14 mouse cellular contexts compared by ENCODE assay signal in the genomic region with DNA sequence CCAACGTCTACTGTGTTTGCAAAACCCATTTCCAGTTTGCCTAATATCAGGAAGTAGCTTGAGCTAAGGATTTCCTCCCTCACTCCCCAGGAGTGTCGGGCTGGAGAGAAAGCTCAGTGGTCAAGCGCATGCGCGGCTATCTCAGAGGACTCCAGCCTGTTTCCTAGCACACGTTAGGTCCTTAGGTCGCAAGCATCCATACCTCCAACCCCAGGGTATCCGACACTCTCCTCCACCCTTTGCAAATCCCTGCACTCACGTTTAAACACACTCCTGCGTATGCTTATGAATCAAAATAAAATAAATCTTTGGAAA. TPM values are rescaled to one million over a fixed set of nuclear protein-coding genes. Genes with fewer than 3 reads are reported as not detected.
A peak's percentile ranks its signal among the peaks of the same experiment; 100 is the strongest.
DNase-seq lines count a peak whose midpoint lies in the region; ATAC-seq and TF ChIP-seq lines count a peak whose summit lies in the region.
"Had no signal": no experiment of that assay in that cellular context is flagged by ENCODE, and none has a peak within 500 bp of the region (broad histone marks: within the 10 kb centered on the region; RNA-seq: fewer than 3 reads in every experiment).

No protein-coding gene starts in this region.

- TF ChIP-seq CTCF in lung, embryonic 14.5 days (IDR thresholded peaks at IDR 0.05; ENCODE audit: low read depth): no peak

- no peaks in the 10 kb centered on the region for H3K36me3 ChIP-seq in heart, embryonic 16.5 days (ENCODE audit: control insufficient read depth, insufficient read depth)
- no peaks in the 10 kb centered on the region for H3K36me3 ChIP-seq in lung, embryonic 14.5 days (ENCODE audit: insufficient read depth)
- no peaks in the 10 kb centered on the region for H3K36me3 ChIP-seq in liver, embryonic 13.5 days
- H3K36me3 ChIP-seq in stomach, embryonic 14.5 days (ENCODE audit: control insufficient read depth, insufficient read depth, low read length): no peaks in the 10 kb centered on the region

- no peaks in the 10 kb centered on the region for H3K9me3 ChIP-seq in heart, embryonic 16.5 days (replicated peaks; ENCODE audit: control insufficient read depth, low read length)
- H3K9me3 ChIP-seq in lung, embryonic 14.5 days (ENCODE audit: low read depth, low read length): peaks cover 3% of the 10 kb centered on the region; the same call in 1 of the 2 replicates
- H3K9me3 ChIP-seq in liver, embryonic 13.5 days (replicated peaks): no peaks in the 10 kb centered on the region
- no peaks in the 10 kb centered on the region for H3K9me3 ChIP-seq in stomach, embryonic 14.5 days (ENCODE audit: control insufficient read depth, low read depth, low read length)

- H3K4me2 ChIP-seq in heart, embryonic 16.5 days (ENCODE audit: low read depth, low read length): no peak overlapping the region
- peak overlapping the region; percentile 27 for H3K4me2 ChIP-seq in lung, embryonic 14.5 days
- no peak overlapping the region for H3K4me2 ChIP-seq in liver, embryonic 13.5 days
- no peak overlapping the region for H3K4me2 ChIP-seq in stomach, embryonic 14.5 days (replicated peaks; ENCODE audit: low read depth, low read length)
- H3K4me2 ChIP-seq: hindbrain, embryonic 14.5 days had no signal

- H3K27ac ChIP-seq in heart, embryonic 16.5 days (ENCODE audit: low read length): peak overlapping the region; percentile 27
- peak overlapping the region; percentile 90 for H3K27ac ChIP-seq in lung, embryonic 14.5 days (ENCODE audit: low read depth)
- peak overlapping the region; percentile 3; the same call in 1 of the 2 replicates for H3K27ac ChIP-seq in liver, embryonic 13.5 days
- peak overlapping the region; percentile 23 for H3K27ac ChIP-seq in stomach, embryonic 14.5 days (ENCODE audit: low read length)
- H3K27ac ChIP-seq: hindbrain, embryonic 14.5 days had no signal

- WGBS in heart, embryonic 16.5 days: 67% methylated on average over 10 of the region's 10 CpGs
- WGBS in lung, embryonic 14.5 days: 32% methylated on average over 10 of the region's 10 CpGs
- WGBS in liver, embryonic 13.5 days (ENCODE audit: insufficient replicate concordance): 53% methylated on average over 10 of the region's 10 CpGs
- 53% methylated on average over 10 of the region's 10 CpGs for WGBS in stomach, embryonic 14.5 days

- H3K4me1 ChIP-seq in heart, embryonic 16.5 days (ENCODE audit: control insufficient read depth, insufficient read depth, low read length): peaks cover 20% of the 10 kb centered on the region
- H3K4me1 ChIP-seq in lung, embryonic 14.5 days (ENCODE audit: insufficient read depth): peaks cover 25% of the 10 kb centered on the region
- 0 out of 2 replicates have a peak, but pooled peaks cover 3% of the 10 kb centered on the region for H3K4me1 ChIP-seq in liver, embryonic 13.5 days (replicated peaks)
- H3K4me1 ChIP-seq in stomach, embryonic 14.5 days (ENCODE audit: control insufficient read depth, insufficient read depth, low read length): peaks cover 26% of the 10 kb centered on the region
- H3K4me1 ChIP-seq: megakaryocyte, embryonic 14.5 days had no signal

- no peak overlapping the region for H3K4me3 ChIP-seq in heart, embryonic 16.5 days (ENCODE audit: low read length)
- H3K4me3 ChIP-seq in lung, embryonic 14.5 days (ENCODE audit: low read depth, low read length): no peak overlapping the region
- no peak overlapping the region for H3K4me3 ChIP-seq in liver, embryonic 13.5 days (replicated peaks)
- H3K4me3 ChIP-seq in stomach, embryonic 14.5 days (ENCODE audit: low read depth, low read length): no peak overlapping the region
- H3K4me3 ChIP-seq: megakaryocyte, embryonic 14.5 days had no signal

- H3K9ac ChIP-seq in heart, embryonic 16.5 days (ENCODE audit: low read length): no peak overlapping the region
- no peak overlapping the region for H3K9ac ChIP-seq in lung, embryonic 14.5 days
- no peak overlapping the region for H3K9ac ChIP-seq in liver, embryonic 13.5 days
- no peak overlapping the region for H3K9ac ChIP-seq in stomach, embryonic 14.5 days (replicated peaks; ENCODE audit: low read depth, low read length)
- H3K9ac ChIP-seq: hindbrain, embryonic 14.5 days had no signal

- no peaks in the 10 kb centered on the region for H3K27me3 ChIP-seq in heart, embryonic 16.5 days (ENCODE audit: control insufficient read depth, insufficient read depth, low read length)
- H3K27me3 ChIP-seq in lung, embryonic 14.5 days (ENCODE audit: insufficient read depth, low read length): no peaks in the 10 kb centered on the region
- H3K27me3 ChIP-seq in liver, embryonic 13.5 days: no peaks in the 10 kb centered on the region
- no peaks in the 10 kb centered on the region for H3K27me3 ChIP-seq in stomach, embryonic 14.5 days (ENCODE audit: control insufficient read depth, insufficient read depth, low read length)
- H3K27me3 ChIP-seq: megakaryocyte, embryonic 14.5 days had no signal

- no peak for DNase-seq in heart, adult 18-20 months
- no peak for DNase-seq in lung, embryonic 14.5 days
- DNase-seq in lung, postnatal 36 days: no peak
- no peak for DNase-seq in liver, embryonic 13.5 days
- no peak for DNase-seq in spleen, postnatal 14 days (ENCODE audit: low spot score in 2 of 2)
- DNase-seq: cerebellum, postnatal 36 days; gastrocnemius, postnatal 25 days; retina, postnatal 1 day; thymus, postnatal 25 days had no signal

- ATAC-seq in heart, embryonic 16.5 days (replicated peaks; ENCODE audit: extremely low read depth, insufficient read depth, low FRiP score): no peak
- peak; percentile 4; the same call in 1 of the 2 replicates for ATAC-seq in lung, embryonic 14.5 days (ENCODE audit: insufficient read depth)
- no peak for ATAC-seq in liver, embryonic 13.5 days (ENCODE audit: low read depth)
- no peak for ATAC-seq in stomach, embryonic 14.5 days (ENCODE audit: insufficient number of reproducible peaks, insufficient read depth, low FRiP score, low read depth)
- ATAC-seq: CD4-positive, CD25-positive, alpha-beta regulatory T cell, adult 4 months had no signal

RNA-seq across cellular contexts. Expression of gene Rerg, which starts 25.8 kb away (rescaled TPM):
- polyA plus RNA-seq in heart, embryonic 16.5 days (2015; fragmentation: Nextera tagmentation; extraction: Ambion mirVana): 4.9 and 5.5 TPM in 2 replicates
- total RNA-seq in heart, adult 18-20 months (2021): 1 to 10 TPM; 3.1 to 3.8 TPM
- polyA plus RNA-seq in lung, embryonic 14.5 days (2014; fragmentation: Nextera tagmentation; extraction: Ambion mirVana): 21.3 and 22.0 TPM in 2 replicates
- 2.5 and 3.3 TPM in 2 replicates for polyA plus RNA-seq in liver, embryonic 13.5 days (2015; fragmentation: Nextera tagmentation; extraction: Ambion mirVana)
- polyA plus RNA-seq in stomach, embryonic 14.5 days (2014; fragmentation: Nextera tagmentation; extraction: Ambion mirVana): 32.6 and 36.5 TPM in 2 replicates
- polyA plus RNA-seq: CD4-positive, CD25-positive, alpha-beta regulatory T cell, adult 4 months had no signal

Comparison
In these comparisons a context has a peak if more than half of its experiments do, and no peak if none do; other contexts are left out.
1. H3K27ac ChIP-seq: peak in every context shown above with its lines; median percentile 90 in lung, embryonic 14.5 days; 27 in heart, embryonic 16.5 days; 23 in stomach, embryonic 14.5 days; 3 in liver, embryonic 13.5 days.